Mouse (Mus musculus) cortical plate, adult 2 months (tissue): ENCODE results near the gene Cdca4. TPM values are rescaled to one million over a fixed set of nuclear protein-coding genes. Genes with fewer than 3 reads are reported as not detected.
A peak's percentile ranks its signal among the peaks of the same experiment; 100 is the strongest.
"Not testable (repeated sequence)": the region's sequence is repeated elsewhere in the genome, so short reads cannot be mapped to it uniquely, and the experiment has no call there.

Experiments
- H3K27ac ChIP-seq: fragments of 200-500 bp; 2 replicates; pipeline ENCODE4 v1.5.1; 2012; ENCODE audit warnings: low read length, control low read depth, inconsistent platforms; ENCODE audit not compliant: insufficient read depth
- H3K4me1 ChIP-seq: fragments of 200-500 bp; 2 replicates; pipeline ENCODE4 v1.6.1; 2011; ENCODE audit warnings: low read length; ENCODE audit not compliant: control insufficient read depth, insufficient read depth
- H3K4me3 ChIP-seq: fragments of 200-500 bp; 2 replicates; pipeline ENCODE4 v1.5.1; 2011; ENCODE audit warnings: mild to moderate bottlenecking, low read length, control low read depth; ENCODE audit not compliant: insufficient read depth
- CTCF ChIP-seq: fragments of 200-500 bp; IDR thresholded peaks from 2 replicates; pipeline ENCODE4 v1.5.1; 2011; ENCODE audit warnings: mild to moderate bottlenecking, control low read depth, low read length; ENCODE audit not compliant: insufficient read depth; ENCODE audit errors: extremely low read depth
- POLR2A ChIP-seq: fragments of 200-500 bp; IDR thresholded peaks from 2 replicates; pipeline ENCODE4 v1.6.1; 2011; ENCODE audit warnings: mild to moderate bottlenecking, low read length, control low read depth; ENCODE audit not compliant: insufficient read depth; ENCODE audit errors: extremely low read depth
- polyA plus RNA-seq: library from polyadenylated mRNA; depleted of rRNA; stranded (reverse); fragments of >200 nt; gene quantifications from 2 replicates; pipeline ENCODE4 v1.2.3, GENCODE M21; 2012

The Cdca4 gene
- polyA plus RNA-seq, 1 experiment: 11.0 TPM

- peaks cover 12% of the 10 kb centered on the region; the same call in 1 of the 2 replicates for H3K4me1 ChIP-seq
- no peak overlapping the region for H3K4me3 ChIP-seq
- no peak overlapping the region for H3K27ac ChIP-seq
- no peak for TF ChIP-seq CTCF
- no peak for TF ChIP-seq POLR2A
These were observed 7.2 kb downstream of the Cdca4 start for GRCm38 (mm10) chr12:112821974-112822373.

- no peak overlapping the region for H3K27ac ChIP-seq
- H3K4me1 ChIP-seq: peaks cover 9% of the 10 kb centered on the region; the same call in 1 of the 2 replicates
- TF ChIP-seq POLR2A (no peak), CTCF (no peak)
- H3K4me3 ChIP-seq: no peak overlapping the region
These were observed 8.0 kb downstream of the Cdca4 start for GRCm38 (mm10) chr12:112821216-112821615.

- no peak for TF ChIP-seq CTCF
- no peak for TF ChIP-seq POLR2A
- H3K4me3 ChIP-seq: no peak overlapping the region
These were observed 8.7 kb downstream of the Cdca4 start for GRCm38 (mm10) chr12:112820401-112820999.

GRCm38 (mm10) chr12:112819057-112819662 lies 10.1 kb downstream of the Cdca4 start:
- Histone ChIP-seq H3K4me1 (peaks cover 5% of the 10 kb centered on the region; the same call in 1 of the 2 replicates), H3K4me3 (no peak overlapping the region), H3K27ac (no peak overlapping the region)
- no peak for TF ChIP-seq POLR2A
- no peak for TF ChIP-seq CTCF

More at GRCm38 (mm10) chr12:112820401-112820999, 8.7 kb downstream of the Cdca4 start:
- no peak overlapping the region for H3K27ac ChIP-seq
- H3K4me1 ChIP-seq: peaks cover 5% of the 10 kb centered on the region; the same call in 1 of the 2 replicates

- H3K4me3 ChIP-seq, H3K4me1 ChIP-seq, H3K27ac ChIP-seq: not testable (repeated sequence)
These were observed 12.4 kb downstream of the Cdca4 start for GRCm38 (mm10) chr12:112816866-112817265.

- Histone ChIP-seq H3K4me3 (no peak overlapping the region), H3K27ac (no peak overlapping the region), H3K4me1 (no peaks in the 10 kb centered on the region)
- TF ChIP-seq POLR2A (no peak), CTCF (peak; percentile 78)
These were observed 12.9 kb downstream of the Cdca4 start for GRCm38 (mm10) chr12:112816294-112816693.

GRCm38 (mm10) chr12:112814682-112815470 lies 14.3 kb downstream of the Cdca4 start:
- no peaks in the 10 kb centered on the region for H3K4me1 ChIP-seq
- no peak for TF ChIP-seq CTCF
- no peak for TF ChIP-seq POLR2A
- no peak overlapping the region for H3K4me3 ChIP-seq
- no peak overlapping the region for H3K27ac ChIP-seq

GRCm38 (mm10) chr12:112813370-112813769 lies 15.9 kb downstream of the Cdca4 start:
- Histone ChIP-seq H3K27ac (no peak overlapping the region), H3K4me3 (no peak overlapping the region), H3K4me1 (peaks cover 2% of the 10 kb centered on the region; the same call in 1 of the 2 replicates)
- TF ChIP-seq CTCF (no peak), POLR2A (no peak)

- TF ChIP-seq CTCF: no peak
- TF ChIP-seq POLR2A: no peak
- Histone ChIP-seq H3K4me3 (peak overlapping the region; percentile 56; the same call in 1 of the 2 replicates), H3K4me1 (peaks cover 2% of the 10 kb centered on the region; the same call in 1 of the 2 replicates), H3K27ac (no peak overlapping the region)
These were observed 18.9 kb downstream of the Cdca4 start for GRCm38 (mm10) chr12:112810092-112810885.
